Mouse (Mus musculus) megakaryocyte, adult 5-6 weeks (primary cell): ENCODE results near the gene Grwd1. TPM values are rescaled to one million over a fixed set of nuclear protein-coding genes. Genes with fewer than 3 reads are reported as not detected.
A peak's percentile ranks its signal among the peaks of the same experiment; 100 is the strongest.

ENCODE experiments used
- ATAC-seq: 2 replicates; pipeline ENCODE4 v1.8.0; 2016; ENCODE audit warnings: mild to moderate bottlenecking, inconsistent platforms; ENCODE audit not compliant: poor library complexity, severe bottlenecking
- total RNA-seq, 2 experiments: library from RNA; stranded (forward) in 1 of 2; stranded (reverse) in 1 of 2; fragments of 153-499, 151-499 nt in 1 of 2; fragments of 221-1000, 200-1000 nt in 1 of 2; gene quantifications; 2 replicates each; pipeline versions ENCODE4 v1.2.3 to v1.2.4; 2015 to 2017

The Grwd1 gene
- total RNA-seq, 2 experiments from 2014 or later, result 3.5 to 3.9 TPM

GRCm38 (mm10) chr7:45800546-45801204, 30.1 kb downstream of the Grwd1 start:
- peak; percentile 66 for ATAC-seq

GRCm38 (mm10) chr7:45800001-45800400, 30.7 kb downstream of the Grwd1 start:
- ATAC-seq, result no peak

GRCm38 (mm10) chr7:45798931-45799330, 31.8 kb downstream of the Grwd1 start:
- ATAC-seq, result no peak

- ATAC-seq, result no peak
These were observed 32.3 kb downstream of the Grwd1 start for GRCm38 (mm10) chr7:45798511-45798836.

GRCm38 (mm10) chr7:45797661-45798510, 32.9 kb downstream of the Grwd1 start:
- no peak for ATAC-seq

- ATAC-seq, result no peak
These were observed 33.8 kb downstream of the Grwd1 start for GRCm38 (mm10) chr7:45796950-45797349.

- no peak for ATAC-seq
These were observed 35.8 kb downstream of the Grwd1 start for GRCm38 (mm10) chr7:45794971-45795370.

- ATAC-seq, result no peak
These were observed 36.7 kb downstream of the Grwd1 start for GRCm38 (mm10) chr7:45793969-45794585.

GRCm38 (mm10) chr7:45793240-45793639, 37.5 kb downstream of the Grwd1 start:
- ATAC-seq, result no peak

GRCm38 (mm10) chr7:45791756-45792490, 38.8 kb downstream of the Grwd1 start:
- ATAC-seq, result no peak

- no peak for ATAC-seq
These were observed 40.0 kb downstream of the Grwd1 start for GRCm38 (mm10) chr7:45790721-45791120.

GRCm38 (mm10) chr7:45787642-45788041, 43.1 kb downstream of the Grwd1 start:
- ATAC-seq, result no peak

- no peak for ATAC-seq
These were observed 43.9 kb downstream of the Grwd1 start for GRCm38 (mm10) chr7:45786661-45787413.

GRCm38 (mm10) chr7:45786136-45786578, 44.6 kb downstream of the Grwd1 start:
- no peak for ATAC-seq

- ATAC-seq, result no peak
These were observed 45.2 kb downstream of the Grwd1 start for GRCm38 (mm10) chr7:45785388-45786135.

GRCm38 (mm10) chr7:45784524-45785372, 46.0 kb downstream of the Grwd1 start, which contains the start of gene Sult2b1:
Sult2b1 (minus strand) TSS chr7:45784669.
- ATAC-seq, result no peak

- peak; percentile 55 for ATAC-seq
These were observed 47.1 kb downstream of the Grwd1 start, which contains the start of gene Lmtk3 for GRCm38 (mm10) chr7:45783511-45784091. Lmtk3 (plus strand) TSS chr7:45783738.

- ATAC-seq, result no peak
These were observed 48.5 kb downstream of the Grwd1 start for GRCm38 (mm10) chr7:45782271-45782670.
